Mouse (Mus musculus) cerebellum, adult 8-10 months (tissue): ENCODE measurements at regions not wholly inside any gene's neighbourhood (a gene's known extent, or its start where the extent isn't known, plus 50 kb on each side); places are given as distances from the start of the nearest gene placed in this dataset.

ENCODE experiments used
- DNase-seq: peaks from one replicate; pipeline ENCODE4 v3.0.0; 2022

DNA sequence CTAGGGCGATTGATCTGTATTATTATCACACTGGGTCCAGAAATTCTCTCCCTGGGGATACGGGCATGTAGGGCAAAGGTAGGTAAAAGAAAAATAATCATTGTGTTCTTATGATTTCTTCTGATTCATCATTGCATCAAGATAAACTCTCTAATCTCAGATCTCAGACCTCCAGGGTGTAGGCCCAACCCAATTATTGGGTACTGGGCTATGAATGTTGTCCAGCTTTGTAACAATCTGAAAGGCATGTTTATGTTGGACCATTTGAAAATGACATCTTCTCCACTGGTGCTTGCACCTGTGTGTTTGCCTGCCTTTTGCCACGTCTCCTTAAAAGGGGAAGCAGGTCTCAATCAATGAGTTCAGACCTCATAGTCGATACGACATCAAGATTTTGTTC, 95.4 kb upstream of the Egr2 start:
- no peak for DNase-seq

GRCm38 (mm10) chr10:67441243-67441642, 94.0 kb upstream of the Egr2 start:
- no peak for DNase-seq

- no peak for DNase-seq
Observed at GRCm38 (mm10) chr10:67448875-67449274, 86.4 kb upstream of the Egr2 start.

GRCm38 (mm10) chr10:67454149-67454548, 81.1 kb upstream of the Egr2 start:
- no peak for DNase-seq

DNA sequence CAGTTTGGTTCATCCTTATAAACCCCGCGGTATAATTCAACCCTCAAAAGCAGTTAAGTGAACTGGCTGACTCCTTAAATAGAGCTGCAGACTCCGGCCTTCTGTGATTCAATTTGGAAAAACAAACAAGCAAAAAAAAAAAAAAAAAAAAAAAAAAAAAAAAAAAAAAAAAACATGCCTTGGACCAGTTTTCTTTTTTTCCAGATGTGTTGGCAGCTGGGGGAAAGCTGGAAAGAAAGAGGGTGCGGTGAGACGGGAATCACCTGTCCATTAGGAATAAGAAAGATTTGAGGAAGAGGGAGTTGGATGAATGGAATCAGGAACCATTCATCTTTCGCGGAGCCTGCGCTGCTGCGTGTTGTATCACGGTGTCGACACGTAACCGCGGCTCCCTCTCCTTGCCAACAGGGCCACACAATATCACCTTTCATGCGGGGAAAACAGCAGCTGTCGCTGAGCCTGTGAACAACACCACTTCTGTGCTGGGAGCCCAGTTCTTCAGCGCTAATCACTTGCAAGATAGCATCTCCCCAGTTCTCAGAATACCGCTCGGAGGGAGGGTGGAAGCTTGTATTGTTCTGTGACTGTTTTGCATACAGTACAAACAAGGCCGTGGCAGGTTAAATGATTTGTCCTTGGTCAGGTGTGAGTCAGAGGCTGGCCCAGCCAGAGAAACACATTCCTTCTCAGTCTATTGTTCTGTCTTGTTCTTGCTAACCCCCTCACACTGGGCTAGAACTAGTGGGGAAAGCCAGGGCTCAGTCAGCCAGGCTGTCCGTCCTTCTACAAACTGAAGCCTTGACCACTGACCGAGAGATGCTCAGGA, 76.6 kb upstream of the Egr2 start:
- DNase-seq, result no peak

DNA sequence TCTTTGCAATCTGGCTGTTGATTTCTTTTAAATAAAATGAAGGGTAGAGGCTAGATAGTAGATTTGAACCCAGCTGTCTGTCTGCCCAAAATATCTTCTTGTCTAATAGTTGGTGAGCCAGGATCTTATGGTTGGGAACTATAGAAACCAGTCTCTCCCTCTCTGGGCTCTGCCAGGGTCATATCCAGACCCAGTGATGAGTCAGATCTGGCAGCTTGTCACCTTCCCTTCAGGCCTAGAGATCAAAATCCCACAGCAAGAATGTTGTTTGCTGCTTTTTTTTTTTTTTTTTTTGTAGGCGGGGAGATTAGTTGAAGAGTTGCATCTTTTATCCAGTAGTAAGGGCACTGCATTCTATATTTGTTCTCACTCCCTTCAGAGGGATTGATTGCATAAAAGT, 74.0 kb upstream of the Egr2 start:
- no peak for DNase-seq

- DNase-seq, result no peak
Observed at GRCm38 (mm10) chr10:67461862-67462261, 73.4 kb upstream of the Egr2 start.

GRCm38 (mm10) chr10:67468724-67469123, 66.6 kb upstream of the Egr2 start:
- no peak for DNase-seq

- DNase-seq, result no peak
Observed at GRCm38 (mm10) chr10:67473016-67473415, 62.3 kb upstream of the Egr2 start.

DNA sequence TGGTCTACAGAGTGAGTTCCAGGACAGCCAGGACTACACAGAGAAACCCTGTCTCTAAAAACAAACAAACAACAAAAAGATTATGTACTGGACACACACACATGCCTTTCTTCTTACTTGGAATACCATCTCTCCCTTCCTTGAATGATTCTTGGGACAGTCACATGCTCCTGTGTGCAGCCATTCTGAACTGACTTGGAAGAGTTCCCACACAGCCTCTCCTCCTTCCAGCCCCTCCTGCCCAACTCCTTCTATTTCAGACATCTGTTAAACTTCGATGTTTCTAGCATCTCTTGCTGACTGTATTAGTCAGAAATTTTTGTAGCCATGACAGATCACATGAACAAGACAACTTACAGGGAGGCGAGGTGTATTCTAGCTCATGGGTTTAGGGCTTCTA, 60.9 kb upstream of the Egr2 start:
- DNase-seq, result no peak

DNA sequence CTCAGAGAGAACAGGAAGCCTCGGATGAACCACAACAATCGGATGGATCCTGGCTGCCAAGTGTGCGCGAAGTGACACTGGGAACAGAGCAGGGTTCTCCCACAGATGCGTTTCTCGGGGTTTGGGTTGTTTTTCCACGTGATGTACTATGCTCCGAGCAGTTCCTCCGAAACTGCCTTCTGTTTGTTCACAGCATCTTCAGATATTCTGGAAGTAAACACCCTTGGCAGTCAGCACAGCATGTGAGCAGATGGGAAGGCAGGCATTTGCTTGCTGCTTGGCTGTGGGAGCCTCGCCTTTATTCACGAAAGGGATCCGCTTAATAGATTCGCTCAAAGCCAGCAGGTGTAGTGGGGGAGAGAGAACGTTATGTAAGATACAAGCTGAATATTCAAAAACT, 53.0 kb upstream of the Egr2 start:
- peak; percentile 9 for DNase-seq

DNA sequence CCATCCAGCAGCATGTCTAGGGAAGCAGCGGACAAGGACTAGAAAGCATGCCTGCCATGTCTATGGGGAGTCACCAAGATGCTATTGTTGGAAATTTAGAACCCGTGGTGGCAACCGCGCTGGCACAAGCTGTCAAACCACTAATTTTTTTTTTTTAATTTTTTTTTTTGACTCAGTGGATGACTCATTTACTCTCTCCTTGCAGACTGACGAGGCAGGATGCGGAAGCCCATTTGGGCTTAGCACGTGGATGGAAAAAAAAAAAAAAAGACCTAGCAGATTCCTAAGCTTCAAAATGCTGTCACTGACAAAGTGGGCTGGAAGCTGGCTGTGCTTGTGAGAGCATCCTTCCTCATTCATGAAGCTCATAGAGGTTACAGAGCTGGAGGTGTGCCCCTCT, 51.9 kb upstream of the Egr2 start:
- DNase-seq, result no peak

DNA sequence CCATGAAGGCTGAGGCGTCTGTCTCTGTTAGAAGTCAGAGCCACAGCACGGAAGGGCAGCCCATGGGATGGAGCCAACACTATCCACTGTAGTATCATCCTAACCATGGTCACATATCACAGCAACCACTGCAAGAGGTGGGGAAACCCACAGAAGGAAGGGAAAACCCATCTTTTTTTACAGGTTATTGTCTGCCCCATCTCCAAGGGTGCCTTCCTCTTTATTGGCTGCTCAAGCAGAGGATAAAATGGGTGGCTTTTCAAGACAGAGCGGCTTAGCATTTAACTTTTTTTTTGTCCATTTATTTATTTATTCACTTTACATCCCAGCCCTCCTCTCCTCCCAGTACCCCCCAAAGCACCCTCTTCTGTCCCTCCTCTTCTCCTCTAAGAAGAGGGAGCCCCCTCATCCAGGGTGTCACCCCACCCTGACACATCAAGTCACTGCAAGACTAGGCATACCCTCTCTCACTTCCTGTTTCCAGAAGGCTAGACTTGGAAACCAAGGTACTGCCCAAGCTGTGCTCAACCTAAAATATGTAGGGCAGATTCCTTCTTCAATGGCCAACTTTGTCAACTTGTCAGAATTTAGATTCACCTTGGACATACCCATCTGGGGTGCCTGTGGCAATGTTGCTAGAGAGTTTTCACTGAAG, 51.1 kb upstream of the Egr2 start:
- DNase-seq, result no peak
